Mouse (Mus musculus) kidney, postnatal 25 days (tissue): Measurements from ENCODE around the gene Mroh7.

Source experiments
- DNase-seq, 2 experiments: peaks; one replicate each; pipeline ENCODE4 v3.0.0; 2021; ENCODE audit warnings: mixed read lengths in 2 of 2

The Mroh7 gene

DNA sequence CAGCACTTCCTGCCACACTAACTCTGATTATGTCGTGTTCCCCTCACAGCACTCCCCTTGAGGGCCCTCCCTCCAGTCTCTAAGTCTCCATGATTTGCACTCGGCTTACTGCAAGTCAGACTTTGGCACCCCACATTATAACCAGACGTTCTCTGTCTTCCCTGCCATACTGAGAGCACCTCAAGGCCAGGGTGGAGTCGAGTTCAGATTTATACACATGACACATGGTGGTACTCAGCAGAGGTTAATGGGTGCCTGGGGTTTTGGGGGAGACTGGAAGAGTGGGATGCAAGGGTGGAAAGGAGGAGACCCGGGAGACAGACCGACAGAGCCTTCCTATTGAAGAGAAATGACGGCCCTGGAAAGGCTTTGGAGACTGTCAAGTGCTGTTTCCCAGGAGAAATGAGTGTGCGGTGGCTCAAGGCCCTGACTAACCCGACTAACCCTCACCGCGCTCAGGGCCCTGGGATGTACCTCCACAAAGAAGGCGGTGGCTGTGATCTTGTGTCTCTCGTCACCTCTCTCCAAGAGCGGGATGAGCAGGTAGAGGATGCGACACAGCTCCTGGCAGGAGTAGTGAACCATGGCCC lies 36.8 kb downstream of the Mroh7 start:
- DNase-seq, result no peak

DNA sequence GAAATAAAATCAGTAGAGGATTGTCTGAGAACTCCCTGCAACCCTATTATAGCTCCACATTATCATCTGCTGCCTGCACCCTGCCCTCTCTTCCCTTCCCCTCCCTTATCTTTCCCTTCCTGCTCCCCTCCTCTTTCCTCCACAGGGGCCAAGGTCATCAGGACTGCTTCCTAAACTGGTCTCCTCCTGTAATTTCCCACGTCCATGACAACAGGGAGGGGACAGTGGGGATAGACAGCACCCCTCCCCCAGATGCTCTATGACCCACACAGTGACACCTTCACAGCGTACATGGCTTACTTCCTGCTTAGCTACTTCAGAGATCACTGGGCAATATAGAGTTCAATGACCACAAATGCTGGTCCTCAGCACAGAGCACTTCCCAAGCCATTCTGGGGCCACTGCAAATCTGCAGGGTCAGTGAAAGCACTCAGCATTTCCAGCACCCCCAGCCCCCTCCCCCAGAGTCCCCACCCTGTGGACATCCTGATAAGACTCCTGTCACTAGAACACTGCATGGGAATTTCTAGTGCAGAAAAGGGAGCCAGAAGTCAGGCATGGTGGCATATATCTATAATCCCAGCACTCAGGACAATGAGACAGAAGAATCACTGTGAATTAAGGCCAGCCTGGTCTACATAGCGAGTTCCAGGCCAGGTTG lies 42.0 kb downstream of the Mroh7 start:
- no peak for DNase-seq

DNA sequence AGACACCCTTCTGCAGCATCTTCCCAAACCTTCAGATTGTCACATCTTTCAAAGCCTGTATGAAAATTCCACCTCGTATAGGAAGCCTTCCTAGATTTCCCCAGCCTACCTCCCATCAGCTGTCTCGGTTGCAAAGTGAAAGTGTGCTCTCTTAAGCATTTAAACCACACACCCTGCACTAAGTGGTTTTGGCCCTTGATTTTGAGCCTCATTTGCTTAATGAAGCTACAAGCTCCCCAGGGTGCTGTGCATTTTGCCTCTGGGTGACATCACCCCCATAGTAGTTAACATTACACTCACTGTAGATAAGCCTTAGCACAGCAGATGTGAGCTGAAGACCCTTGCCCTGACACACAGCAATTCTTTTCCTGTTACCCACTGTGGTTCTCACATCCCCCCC lies 49.8 kb downstream of the Mroh7 start:
- no peak for DNase-seq

DNA sequence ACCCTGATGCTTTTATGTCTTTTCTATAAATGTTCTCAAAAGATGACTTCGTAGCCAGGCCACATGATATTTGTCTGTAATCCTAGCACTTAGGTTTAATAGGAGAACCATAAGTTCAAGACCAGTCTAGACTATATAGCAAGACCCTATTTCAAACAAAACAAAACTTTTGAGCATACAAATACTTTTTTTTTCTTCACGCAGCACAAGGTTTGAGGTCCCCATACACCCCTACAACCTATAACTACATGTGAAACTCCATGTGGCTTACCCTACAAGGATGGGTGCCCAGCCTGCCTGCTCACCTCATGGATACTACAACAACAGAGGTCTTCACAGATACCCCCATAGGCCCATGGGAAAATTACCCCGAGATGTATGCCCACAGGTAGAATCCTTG lies 51.6 kb downstream of the Mroh7 start:
- no peak for DNase-seq

DNA sequence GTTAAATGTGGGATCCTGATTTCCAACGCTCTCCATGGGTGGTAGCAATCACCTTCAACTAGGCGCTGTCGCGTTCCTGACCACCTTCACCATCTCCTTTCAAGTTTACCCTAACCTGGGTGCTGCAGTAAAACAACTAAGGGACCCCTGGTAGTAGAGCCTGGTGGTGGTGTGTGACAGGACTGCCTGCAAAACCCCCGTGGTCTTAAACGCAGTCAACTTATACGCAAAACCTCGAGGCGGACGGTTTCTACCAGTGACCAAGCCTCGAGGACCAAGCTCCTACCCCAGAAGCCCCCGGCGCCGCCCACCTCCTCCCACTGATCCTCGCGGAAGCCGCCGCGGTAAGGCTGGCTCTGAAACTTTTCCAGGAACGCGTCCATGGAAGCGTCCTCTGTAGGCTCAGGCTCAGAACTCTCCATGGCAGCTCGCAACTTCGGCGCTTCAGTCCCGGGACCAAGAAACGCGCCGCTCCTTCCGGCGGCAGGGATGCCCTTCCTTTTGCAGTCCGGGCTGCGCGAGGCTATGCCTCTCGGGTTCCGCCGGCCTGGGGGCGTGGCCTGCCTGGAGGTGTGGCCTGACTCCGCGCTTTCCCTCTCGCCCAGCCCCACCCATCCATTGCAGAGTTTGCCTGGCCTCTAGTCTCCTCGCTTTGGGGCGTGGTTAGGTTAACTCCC lies 52.1 kb downstream of the Mroh7 start, which contains the start of gene Ttc4:
Ttc4 (minus strand) TSS at position 503 of the 677 bp plus-strand sequence.
- peak; percentile 93 to 94 for DNase-seq

DNA sequence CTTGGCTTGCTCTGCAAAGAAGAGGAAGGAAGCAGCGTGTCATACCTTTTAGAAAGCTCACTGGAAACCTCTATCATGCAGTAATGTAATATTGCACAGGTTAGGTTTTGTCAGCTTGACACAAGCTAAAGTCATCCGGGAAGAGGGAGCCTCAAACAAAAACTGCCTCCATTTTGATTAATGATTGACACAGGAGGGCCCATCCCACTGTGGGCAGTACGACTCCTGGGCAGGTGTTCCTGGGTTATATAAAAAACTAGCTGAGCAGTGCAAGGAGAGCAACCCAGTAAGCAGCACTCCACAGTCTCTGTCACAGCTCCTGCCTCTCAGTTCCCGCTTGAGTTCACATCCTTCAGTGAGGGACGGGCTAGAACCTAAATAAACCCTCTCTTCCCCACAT lies 54.0 kb downstream of the Mroh7 start:
- DNase-seq, result peak; percentile 18 to 60

DNA sequence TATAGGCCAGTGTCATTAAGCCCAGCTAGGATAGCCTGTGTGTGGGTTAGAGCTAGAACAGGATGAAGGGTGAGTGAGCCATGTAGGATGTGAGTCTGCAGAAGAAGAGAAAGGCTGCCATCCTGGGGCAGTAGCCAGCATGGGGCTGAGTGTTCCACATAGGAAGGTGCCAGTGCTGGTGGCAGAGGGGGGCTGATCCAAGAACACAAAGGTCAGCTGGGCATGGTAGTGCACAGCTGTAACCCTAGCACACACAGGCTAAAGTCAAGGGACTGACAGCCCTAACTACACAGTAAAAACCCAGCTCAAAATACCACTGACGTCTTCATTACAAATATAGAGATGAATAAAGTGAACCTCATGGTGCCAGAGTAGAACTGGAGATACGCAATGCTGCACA lies 64.2 kb downstream of the Mroh7 start:
- no peak for DNase-seq

DNA sequence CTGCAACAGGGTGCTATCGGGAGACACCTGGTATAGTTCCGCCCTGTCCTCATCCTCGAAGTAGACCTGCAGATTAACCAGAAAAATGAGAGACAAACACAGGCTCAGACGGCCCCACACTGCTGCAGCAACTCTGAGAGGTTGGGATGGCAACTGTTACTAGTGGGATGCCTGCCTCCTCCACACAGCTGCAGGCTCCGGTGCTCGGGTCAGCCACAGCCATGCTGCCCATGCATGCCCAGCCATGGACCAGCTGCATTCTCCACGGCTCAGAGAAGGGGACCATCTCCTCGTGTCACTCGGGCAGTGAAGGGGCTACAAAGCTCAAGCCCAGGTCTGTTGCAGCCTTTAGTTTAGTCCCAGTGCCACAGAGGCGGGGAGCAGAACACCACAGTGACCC lies 65.1 kb downstream of the Mroh7 start:
- DNase-seq, result no peak

DNA sequence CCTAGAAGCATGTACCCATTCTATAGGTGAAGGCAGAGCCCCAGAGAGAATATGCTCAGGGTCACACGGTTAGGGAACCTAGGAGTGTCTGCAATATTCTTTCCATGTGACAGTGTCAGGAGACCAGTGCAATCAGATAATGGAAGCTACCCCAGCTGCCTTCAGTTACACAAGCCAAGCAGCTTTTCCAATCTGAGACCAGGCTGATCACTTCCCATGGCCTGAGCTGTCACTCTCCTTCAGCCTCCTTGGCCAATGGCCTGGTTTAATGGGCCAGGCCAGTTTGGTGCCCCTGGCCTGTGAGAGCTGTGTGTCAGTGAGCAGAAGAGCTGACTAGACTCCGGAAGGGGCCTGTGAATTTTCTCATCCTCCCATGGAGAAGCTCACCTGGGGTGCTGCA lies 65.5 kb downstream of the Mroh7 start:
- DNase-seq, result no peak

DNA sequence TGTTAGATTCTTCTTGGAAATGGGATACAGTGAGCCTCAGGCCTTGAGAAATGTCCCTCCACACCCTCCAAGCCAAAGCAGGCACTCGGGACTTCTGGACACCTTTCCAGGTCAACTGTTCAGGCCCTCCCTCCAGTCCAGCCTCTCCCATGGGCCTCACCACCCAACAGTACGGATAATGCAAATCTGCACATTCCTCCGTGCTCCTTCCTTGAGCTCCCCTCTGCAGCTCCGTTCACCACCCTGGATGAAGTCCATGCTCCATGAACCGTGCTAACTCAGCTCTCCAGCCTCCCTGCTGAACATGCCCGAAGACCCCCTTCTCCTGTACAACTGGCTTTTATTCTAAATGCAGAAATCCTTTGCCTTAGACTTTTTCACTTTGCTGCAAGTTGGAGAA lies 66.0 kb downstream of the Mroh7 start:
- peak; percentile 62 to 82 for DNase-seq

DNA sequence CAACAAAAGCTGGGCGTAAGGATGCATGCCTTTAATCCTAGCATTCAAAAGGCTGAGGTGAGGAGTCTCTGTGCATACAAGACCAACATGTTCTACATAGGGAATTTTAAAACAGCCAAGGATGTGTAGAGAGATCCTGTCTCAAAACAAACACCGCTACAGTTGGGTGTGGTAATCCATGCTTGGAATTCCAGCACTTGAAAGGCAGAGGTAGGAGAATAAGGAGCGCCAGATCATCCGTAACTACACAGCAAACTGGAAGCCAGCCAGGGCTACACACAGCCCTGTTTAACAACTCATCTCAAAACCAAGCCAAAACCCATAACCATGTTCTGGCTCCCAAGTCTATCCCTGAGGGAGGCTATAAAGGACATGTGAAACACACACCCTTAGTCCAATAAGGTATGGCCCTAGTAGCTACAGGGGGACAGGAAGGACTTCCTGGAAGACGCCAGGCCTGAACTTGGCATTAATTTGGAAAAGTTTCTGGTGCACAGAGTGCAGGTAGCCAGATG lies 66.7 kb downstream of the Mroh7 start:
- DNase-seq, result peak in 1 of 2 experiments; percentile 35

DNA sequence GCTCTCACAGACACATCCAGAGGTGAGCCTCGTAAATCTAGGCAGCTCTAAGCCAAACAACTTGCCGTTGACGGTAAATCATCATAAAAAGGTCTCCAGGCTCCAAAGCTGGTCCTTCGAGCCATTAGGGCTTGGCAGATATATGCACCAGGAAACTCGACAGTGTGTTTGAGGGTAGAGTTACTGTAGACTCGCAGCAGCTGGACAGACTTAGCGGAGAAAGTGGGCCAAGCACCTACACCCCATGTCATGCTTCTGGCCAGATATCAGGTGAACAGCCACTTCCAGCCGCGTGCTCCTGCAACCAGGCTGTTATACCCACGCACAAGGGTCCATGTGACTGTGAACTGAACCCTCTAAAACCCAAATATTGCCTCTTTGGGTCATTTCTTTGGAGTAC lies 75.0 kb downstream of the Mroh7 start:
- no peak for DNase-seq

DNA sequence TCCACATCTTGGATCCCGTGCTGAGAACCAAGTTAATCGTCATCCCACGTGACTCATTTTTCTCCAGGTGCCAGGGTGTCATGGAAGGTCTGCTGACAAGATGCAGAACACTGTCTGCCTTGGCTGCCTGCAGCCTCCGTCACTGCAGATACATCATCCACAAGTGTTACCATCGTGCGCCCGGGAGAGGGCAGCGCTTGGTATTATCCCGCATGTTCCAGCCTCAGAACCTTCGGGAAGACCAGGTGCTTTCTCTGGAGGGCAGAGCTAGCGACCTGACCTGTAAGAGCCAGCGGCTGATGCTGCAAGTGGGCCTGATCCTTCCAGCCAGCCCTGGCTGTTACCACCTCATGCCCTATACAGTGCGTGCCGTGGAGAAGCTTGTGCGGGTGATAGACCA lies 77.7 kb downstream of the Mroh7 start:
- no peak for DNase-seq

DNA sequence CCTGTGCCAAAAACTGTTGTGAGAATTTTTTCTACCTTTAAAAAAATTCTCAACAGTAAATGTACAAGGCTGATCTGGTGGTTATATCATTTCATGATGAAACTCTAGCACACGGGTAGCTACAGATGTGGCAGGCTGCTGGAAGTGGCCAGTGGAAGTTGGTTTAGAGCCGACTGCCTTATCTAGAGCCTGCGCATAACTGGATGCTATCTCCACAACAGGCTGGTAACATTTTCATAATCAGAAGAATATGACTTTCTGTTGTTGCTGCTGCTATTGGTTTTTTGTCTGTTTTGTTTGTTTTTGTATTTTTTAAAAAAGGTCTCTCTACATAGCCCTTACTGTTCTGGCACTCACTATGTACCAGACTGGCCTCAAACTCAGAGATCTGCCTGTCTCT lies 78.2 kb downstream of the Mroh7 start:
- DNase-seq, result no peak

DNA sequence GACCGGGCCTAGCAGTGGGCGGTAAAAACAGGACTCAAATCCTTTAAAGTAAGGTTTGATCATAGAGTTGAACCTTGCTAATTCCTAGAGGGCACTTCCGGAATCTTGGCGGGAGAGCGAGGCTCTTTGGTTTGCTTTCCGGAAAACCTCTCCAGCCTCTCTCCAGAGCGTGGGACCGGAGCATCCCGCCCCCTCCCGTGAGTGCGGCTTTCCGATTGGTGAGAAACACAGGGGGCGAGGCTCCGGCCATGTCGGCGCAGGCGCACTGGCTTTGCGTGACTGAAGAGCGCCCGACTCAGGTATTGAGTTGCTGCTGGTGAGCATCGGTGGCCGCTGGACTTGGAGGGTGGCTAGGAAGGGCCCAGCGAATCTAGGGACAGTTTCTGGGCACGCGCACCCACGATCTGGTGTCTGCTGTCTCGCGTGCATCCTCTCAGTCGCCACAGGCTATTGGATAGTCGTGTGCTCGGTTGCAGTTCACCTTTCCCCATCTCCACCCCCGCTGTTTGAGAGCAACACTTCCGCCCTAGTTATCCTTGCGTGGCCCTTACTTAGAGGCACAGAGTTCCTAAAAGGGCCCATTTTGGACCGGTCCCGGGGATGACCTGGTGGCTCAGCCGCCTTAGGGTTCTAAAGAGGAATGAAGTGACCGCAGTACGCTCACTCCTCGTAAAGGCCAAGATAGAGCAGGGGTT lies 79.7 kb downstream of the Mroh7 start, which contains the start of gene Pars2:
Pars2 (plus strand) TSS at position 237 of the 695 bp plus-strand sequence.
- peak; percentile 97 to 99 for DNase-seq

DNA sequence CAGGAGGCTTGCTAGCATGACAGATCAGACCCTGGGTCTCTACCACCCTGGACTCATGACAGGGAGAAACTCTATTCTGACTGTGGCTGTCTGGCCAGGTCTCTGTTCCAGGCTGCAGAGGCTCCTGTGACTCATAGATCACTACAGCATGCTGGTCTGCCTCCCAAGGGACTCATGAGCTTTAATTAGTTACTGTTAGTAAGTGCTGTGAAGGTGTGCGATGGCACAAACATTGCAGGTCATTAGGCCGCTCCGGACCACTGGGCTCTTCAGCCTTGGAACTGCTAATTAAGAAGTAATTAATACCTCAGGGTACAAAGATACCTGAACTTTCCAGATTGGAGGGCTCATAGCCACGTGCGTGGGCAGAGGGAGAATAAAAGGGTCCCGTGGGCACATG lies 83.6 kb downstream of the Mroh7 start:
- peak in 1 of 2 experiments; percentile 58 for DNase-seq

DNA sequence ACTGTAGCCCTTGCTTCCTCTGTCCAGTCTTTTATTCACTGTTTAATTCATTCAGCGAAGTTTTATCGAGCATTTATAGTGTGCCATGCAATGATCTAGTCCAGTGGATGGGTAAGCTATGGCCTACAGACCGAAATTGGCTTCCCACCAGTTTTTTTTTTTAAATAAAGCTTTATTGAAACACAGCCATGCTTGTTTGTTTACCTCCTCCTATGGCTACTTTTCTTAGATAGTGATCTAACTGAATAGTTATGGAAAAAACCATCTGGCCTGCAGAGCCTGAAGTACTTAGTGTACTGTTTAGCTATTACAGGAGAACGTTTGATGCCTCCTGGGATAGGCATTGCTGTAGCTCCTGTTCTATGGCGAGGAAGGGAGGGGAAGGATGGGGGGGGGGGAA lies 84.9 kb downstream of the Mroh7 start:
- DNase-seq, result no peak

DNA sequence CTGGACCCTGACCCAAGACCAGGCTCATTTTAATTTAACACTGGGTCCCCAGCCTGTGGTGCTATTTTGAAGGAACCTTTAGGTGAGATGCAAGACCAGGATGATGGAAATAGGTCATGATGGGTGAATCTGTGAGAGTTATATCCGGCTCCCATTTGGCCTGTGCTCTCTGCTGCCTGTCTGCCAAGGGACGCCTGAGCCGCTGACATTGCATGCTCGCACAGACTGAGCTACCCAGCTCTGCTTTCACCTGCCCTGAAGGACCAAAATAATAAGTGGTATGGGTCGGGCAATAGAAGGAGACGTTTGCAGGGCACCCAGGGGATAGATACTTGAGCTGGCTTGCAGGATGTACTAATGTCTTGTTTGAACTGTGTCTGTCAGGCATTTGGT lies 86.5 kb downstream of the Mroh7 start:
- no peak for DNase-seq

DNA sequence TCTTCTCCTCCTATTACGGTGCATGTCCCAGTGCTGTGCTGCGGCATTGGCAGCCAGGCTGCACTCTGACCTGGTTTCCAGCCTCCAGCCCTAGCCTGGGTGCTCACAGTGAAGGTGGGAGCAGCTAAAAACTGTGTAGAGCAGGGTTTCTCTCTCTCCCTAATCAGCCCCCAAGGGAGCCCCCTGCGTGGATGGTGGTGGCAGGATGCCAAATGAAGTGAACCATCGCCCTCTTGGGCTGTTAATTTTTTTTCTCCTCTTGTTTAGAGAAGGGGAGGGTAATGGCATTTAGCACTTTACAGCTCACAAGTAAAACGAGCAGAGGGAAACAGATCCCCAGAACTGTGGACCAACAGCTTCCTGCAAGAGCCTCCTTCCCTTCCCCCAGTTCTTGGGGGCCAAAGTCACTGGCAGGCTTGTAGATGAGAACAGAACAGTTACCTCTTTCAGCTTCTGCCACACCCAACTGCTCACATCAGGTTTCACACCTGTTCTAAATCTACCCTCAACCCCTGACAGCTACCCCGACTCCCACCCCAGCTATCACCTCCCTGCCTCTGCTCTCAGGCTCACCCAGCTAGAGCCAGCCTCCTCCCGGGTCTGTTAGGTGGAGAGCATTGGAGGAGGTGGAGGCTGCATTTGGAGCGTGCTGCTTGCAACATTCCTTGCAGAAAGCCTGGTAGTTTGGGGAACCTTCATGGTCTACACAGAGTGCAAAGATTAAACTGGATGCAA lies 87.1 kb downstream of the Mroh7 start:
- peak; percentile 52 to 62 for DNase-seq

DNA sequence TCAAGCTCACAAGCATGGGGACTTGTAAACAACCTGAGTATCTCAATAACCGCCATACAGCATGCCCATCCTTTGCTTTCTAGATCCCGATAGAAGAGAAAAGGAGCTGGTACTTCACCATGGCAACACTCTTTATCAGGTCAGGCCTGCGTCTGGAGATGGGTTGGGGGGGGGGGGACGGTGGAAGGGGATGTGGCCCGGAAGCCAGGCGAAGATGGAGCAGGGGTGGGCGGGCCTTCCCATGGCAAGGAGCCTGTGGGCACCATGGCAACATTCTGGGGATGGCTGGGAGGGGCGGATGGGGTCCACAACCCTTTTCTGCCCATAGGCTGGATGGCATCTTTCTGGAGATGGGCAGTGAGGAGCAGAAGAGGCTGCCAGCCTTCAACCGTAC lies 96.6 kb downstream of the Mroh7 start:
- DNase-seq, result no peak

DNA sequence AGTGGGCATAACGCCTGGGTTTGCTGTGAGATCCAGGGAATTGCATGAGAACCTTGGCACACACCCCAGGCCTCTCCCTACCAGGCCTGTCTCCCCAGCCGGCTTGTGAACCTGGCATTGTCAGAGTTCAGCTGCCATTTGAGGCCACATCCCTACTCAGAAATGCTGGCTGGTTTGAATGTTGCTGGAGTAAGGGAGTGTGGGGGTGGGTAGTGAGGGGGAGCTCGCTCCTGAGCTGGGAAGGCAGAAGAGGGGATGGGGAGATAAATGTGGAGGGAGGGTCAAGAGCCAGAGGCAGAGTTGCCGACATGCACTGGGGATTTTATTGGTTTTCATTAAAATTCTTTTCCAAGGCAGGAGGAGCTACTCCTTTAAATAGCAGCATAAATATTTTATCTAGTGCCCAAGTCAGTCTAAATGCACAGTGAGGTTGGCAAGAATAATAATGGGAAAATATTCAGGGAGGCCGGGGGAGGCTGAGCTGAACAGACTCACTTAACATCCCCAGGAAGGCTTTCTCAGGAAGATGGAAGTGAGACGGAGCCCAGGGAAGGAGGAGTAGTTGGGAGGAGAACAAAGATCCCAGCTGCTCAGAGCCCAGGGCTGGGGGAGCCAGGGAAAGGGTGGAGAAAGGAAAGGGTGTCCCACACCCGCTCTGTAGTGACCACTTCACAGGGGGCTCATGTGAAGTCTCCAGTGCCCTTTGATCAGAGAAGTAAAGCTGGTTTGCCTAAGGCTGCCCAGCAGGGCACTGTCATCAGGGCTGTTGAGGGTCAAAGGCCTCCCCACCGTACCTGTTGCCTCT lies 97.2 kb downstream of the Mroh7 start:
- no peak for DNase-seq

DNA sequence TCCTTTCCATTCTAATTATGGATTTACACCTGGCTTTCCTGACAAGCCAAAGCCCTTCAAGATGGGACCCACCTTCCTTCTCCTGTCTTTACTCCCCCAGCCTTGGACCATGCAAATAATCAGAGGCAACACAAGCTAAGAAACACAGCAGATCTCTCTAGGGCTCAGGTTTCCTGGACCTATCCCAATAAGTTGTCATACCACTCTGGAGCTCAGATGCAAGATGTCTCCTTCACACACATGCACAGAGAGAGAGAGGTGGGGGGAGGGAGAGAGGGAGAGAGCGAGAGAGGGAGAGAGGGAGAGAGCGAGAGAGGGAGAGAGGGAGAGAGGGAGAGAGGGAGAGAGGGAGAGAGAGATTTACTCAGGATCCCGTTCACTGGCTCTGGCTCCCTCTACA lies 98.4 kb downstream of the Mroh7 start:
- DNase-seq, result no peak
